Mouse (Mus musculus) liver, embryonic 12.5 days (tissue): ENCODE results near the gene Trappc6a. TPM values are rescaled to one million over a fixed set of nuclear protein-coding genes. Genes with fewer than 3 reads are reported as not detected.

Experiments
- ATAC-seq: fragments of 200-750 bp; cut with Nextera tagmentation; 2 replicates; pipeline ENCODE4 v1.8.0; 2017; ENCODE audit warnings: moderate number of reproducible peaks, mild to moderate bottlenecking, moderate library complexity
- H3K27ac ChIP-seq: fragments of 300-500 bp; sonication (generic); 2 replicates; pipeline ENCODE4 v1.5.1; 2016; ENCODE audit warnings: mild to moderate bottlenecking
- H3K27me3 ChIP-seq: fragments of 300-500 bp; sonication (generic); replicated peaks from 2 replicates; pipeline ENCODE4 v1.6.1; 2016; ENCODE audit warnings: mild to moderate bottlenecking, moderate library complexity
- H3K36me3 ChIP-seq: fragments of 300-500 bp; sonication (generic); 2 replicates; pipeline ENCODE4 v1.6.1; 2016; ENCODE audit warnings: mild to moderate bottlenecking, moderate library complexity
- H3K4me1 ChIP-seq: fragments of 300-500 bp; sonication (generic); 2 replicates; pipeline ENCODE4 v1.6.1; 2016
- H3K4me2 ChIP-seq: fragments of 300-500 bp; sonication (generic); 2 replicates; pipeline ENCODE4 v1.6.1; 2016; ENCODE audit warnings: mild to moderate bottlenecking, moderate library complexity
- H3K4me3 ChIP-seq: fragments of 300-500 bp; sonication (generic); 2 replicates; pipeline ENCODE4 v1.5.1; 2016; ENCODE audit warnings: mild to moderate bottlenecking, moderate library complexity
- H3K9ac ChIP-seq: fragments of 300-500 bp; sonication (generic); 2 replicates; pipeline ENCODE4 v1.6.1; 2016; ENCODE audit warnings: mild to moderate bottlenecking, moderate library complexity
- H3K9me3 ChIP-seq: fragments of 300-500 bp; sonication (generic); replicated peaks from 2 replicates; pipeline ENCODE4 v1.6.1; 2016; ENCODE audit warnings: mild to moderate bottlenecking, moderate library complexity
- WGBS: fragments of 180-500 bp; shearing (Covaris S2); methylation state at CpG from one replicate; pipeline ENCODE4 v1.1.7; 2016; ENCODE audit not compliant: insufficient replicate concordance; 5-methylcytosine and 5-hydroxymethylcytosine counted together
- polyA plus RNA-seq: library from polyadenylated mRNA; unstranded; fragments of >200 nt; fragmentation: Nextera tagmentation; extraction: Ambion mirVana; gene quantifications from 2 replicates; pipeline ENCODE4 v1.2.1, GENCODE M21; 2016

The Trappc6a gene
- polyA plus RNA-seq, 1 experiment from 2014 or later = 68.4 TPM

- peaks cover 17% of the 10 kb centered on the region; the same call in 1 of the 2 replicates for H3K27me3 ChIP-seq
- no peaks in the 10 kb centered on the region for H3K9me3 ChIP-seq
- H3K4me1 ChIP-seq = peaks cover 26% of the 10 kb centered on the region
- H3K4me2 ChIP-seq = no peak overlapping the region
- H3K4me3 ChIP-seq = no peak overlapping the region
- WGBS = 76% methylated on average over 25 of the region's 25 CpGs
- ATAC-seq = no peak
- H3K36me3 ChIP-seq = no peaks in the 10 kb centered on the region
- no peak overlapping the region for H3K9ac ChIP-seq
- no peak overlapping the region for H3K27ac ChIP-seq
These were observed 13.3 kb upstream of the Trappc6a start for GRCm38 (mm10) chr7:19494751-19495474.

DNA sequence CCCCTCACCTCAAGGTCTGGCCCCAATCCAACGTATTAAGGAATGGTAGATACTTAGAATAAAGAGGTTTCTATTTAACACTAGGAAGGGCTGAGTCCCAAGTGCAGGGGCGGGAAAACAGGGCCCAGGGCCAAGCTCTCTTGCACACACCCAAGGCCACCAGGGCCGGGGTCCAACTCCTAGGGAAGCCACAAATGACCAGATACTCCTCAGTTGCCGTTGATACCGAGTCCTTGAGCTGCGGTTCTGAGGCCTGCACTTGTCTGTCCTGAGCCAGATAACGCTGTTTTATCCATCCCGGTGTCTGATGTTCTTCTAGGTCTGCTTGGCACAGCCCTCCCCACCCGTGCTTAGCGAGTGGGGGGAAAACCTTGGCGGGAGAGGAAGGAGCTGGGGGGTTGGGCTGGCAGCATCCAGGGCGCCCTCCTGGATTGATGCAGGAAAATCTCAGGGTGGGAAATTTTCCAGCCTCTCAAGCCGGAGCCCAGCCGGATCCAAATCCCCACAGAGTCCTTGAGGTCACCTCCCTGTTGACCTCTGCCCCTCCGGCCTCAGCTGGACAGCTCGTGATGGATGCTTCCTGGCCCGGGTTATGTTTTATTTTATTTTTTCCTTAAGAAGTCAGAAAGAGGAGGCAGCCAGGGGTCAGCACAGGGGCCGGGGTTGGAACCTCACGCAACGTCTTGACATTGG lies 12.5 kb upstream of the Trappc6a start:
- Histone ChIP-seq H3K4me1 (peaks cover 29% of the 10 kb centered on the region), H3K9me3 (no peaks in the 10 kb centered on the region), H3K27me3 (peaks cover 14% of the 10 kb centered on the region; the same call in 1 of the 2 replicates), H3K4me3 (no peak overlapping the region), H3K4me2 (no peak overlapping the region), H3K36me3 (no peaks in the 10 kb centered on the region), H3K27ac (no peak overlapping the region; the same call in 1 of the 2 replicates), H3K9ac (no peak overlapping the region)
- WGBS = 50% methylated on average over 20 of the region's 20 CpGs
- no peak for ATAC-seq

DNA sequence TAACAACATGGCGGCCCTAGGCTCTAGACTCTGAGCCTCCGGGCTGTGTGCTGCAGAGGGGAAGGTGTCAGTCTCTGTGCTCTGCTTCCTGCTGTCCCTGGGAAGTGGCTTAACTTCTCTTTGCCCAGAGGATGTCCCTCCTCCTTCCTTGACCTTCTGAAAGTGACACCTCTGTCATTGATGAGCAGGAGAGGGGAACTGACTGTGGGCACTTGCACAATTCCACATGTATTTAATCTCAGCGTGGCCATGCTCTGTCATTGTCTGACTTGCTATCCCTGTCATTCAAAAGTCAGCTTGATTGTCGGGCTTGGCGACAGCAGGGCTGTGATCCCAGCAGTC lies 12.0 kb upstream of the Trappc6a start:
- H3K27me3 ChIP-seq = peaks cover 10% of the 10 kb centered on the region; the same call in 1 of the 2 replicates
- H3K4me3 ChIP-seq = no peak overlapping the region
- no peaks in the 10 kb centered on the region for H3K36me3 ChIP-seq
- no peak overlapping the region for H3K27ac ChIP-seq
- H3K4me1 ChIP-seq = peaks cover 29% of the 10 kb centered on the region
- no peaks in the 10 kb centered on the region for H3K9me3 ChIP-seq
- H3K9ac ChIP-seq = no peak overlapping the region
- WGBS = 50% methylated on average over 5 of the region's 5 CpGs
- ATAC-seq = no peak
- no peak overlapping the region for H3K4me2 ChIP-seq

- ATAC-seq = no peak
- peaks cover 24% of the 10 kb centered on the region for H3K4me1 ChIP-seq
- no peak overlapping the region for H3K27ac ChIP-seq
- H3K4me3 ChIP-seq = no peak overlapping the region
- no peaks in the 10 kb centered on the region for H3K36me3 ChIP-seq
- 58% methylated on average over 4 of the region's 4 CpGs for WGBS
- H3K9ac ChIP-seq = no peak overlapping the region
- H3K27me3 ChIP-seq = 0 out of 2 replicates have a peak, but pooled peaks cover 2% of the 10 kb centered on the region
- no peaks in the 10 kb centered on the region for H3K9me3 ChIP-seq
- no peak overlapping the region for H3K4me2 ChIP-seq
These were observed 9.9 kb upstream of the Trappc6a start for GRCm38 (mm10) chr7:19498326-19498725.

DNA sequence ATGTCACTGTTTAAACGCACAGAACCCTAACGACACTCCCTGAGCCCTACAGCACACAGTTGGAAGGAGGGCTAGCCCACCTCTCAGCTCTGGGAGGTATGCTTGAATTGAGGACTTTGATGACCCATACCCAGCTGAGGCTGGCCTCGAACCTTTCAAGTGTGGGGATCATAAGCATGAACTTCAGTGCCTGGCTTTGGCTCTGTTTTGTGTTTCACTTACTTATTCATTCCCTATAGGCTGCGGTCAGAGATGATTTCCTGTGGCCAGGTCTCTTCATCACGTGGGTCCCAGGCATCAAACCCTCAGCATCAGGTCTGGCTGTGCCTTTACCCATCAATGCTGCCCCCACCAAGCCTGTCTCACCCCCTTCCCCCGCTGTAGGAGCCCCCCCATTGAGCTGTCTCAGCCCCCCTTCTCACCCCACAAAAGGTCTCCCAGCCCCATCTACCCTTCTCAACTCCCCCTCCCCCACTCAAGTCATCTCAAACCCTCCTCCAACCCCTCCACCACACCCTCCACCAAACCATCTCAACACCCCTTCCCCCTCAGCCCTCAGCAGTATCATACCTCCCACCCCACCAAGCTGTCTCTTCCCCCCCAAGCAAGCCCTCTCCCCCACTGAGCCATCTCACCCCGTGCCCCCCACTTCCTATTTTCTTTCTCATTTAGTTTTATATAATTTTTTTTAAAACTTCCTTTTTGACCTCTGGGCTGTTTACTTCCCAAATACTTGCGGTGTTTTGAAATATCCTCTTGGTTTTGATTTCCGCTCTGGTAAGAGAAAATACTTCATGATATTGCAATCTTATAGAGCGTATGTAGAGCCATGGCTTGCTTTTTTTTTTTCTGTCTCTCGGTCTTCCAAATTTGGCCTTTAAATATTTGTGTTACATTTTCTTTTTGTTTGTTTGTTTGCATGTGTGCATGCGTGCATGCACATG lies 7.5 kb upstream of the Trappc6a start:
- H3K4me1 ChIP-seq = peaks cover 21% of the 10 kb centered on the region
- no peak overlapping the region for H3K27ac ChIP-seq
- no peaks in the 10 kb centered on the region for H3K27me3 ChIP-seq
- H3K9me3 ChIP-seq = no peaks in the 10 kb centered on the region
- no peak for ATAC-seq
- WGBS = 48% methylated on average over 12 of the region's 12 CpGs
- H3K36me3 ChIP-seq = no peaks in the 10 kb centered on the region
- H3K4me2 ChIP-seq = no peak overlapping the region
- no peak overlapping the region for H3K4me3 ChIP-seq
- H3K9ac ChIP-seq = no peak overlapping the region

DNA sequence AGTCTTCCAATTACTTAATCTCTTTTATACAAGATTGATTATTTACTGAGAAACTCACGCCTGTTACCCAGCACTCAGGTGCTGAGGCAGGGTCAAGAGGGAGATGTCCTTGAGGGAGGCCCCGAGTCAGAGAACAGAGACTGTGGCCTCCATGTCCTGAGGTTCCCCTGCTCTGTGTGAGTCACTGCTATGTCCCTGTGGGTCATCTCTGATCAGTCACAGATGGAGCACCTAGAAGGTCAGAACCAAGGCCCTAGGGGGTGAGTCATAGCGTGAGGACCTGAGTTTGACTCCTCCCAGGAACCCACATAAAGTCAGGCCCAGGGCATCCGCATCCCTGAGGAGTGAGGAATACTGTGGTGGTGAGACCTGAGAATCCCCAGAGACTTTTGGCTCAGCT lies 6.5 kb upstream of the Trappc6a start:
- Histone ChIP-seq H3K4me1 (peaks cover 22% of the 10 kb centered on the region), H3K9me3 (no peaks in the 10 kb centered on the region), H3K36me3 (no peaks in the 10 kb centered on the region), H3K27me3 (no peaks in the 10 kb centered on the region), H3K9ac (no peak overlapping the region), H3K4me3 (no peak overlapping the region), H3K27ac (no peak overlapping the region), H3K4me2 (no peak overlapping the region)
- 67% methylated on average over 4 of the region's 4 CpGs for WGBS
- ATAC-seq = no peak

GRCm38 (mm10) chr7:19503481-19504068 lies 4.6 kb upstream of the Trappc6a start:
- WGBS = 31% methylated on average over 5 of the region's 5 CpGs
- H3K4me2 ChIP-seq = no peak overlapping the region

DNA sequence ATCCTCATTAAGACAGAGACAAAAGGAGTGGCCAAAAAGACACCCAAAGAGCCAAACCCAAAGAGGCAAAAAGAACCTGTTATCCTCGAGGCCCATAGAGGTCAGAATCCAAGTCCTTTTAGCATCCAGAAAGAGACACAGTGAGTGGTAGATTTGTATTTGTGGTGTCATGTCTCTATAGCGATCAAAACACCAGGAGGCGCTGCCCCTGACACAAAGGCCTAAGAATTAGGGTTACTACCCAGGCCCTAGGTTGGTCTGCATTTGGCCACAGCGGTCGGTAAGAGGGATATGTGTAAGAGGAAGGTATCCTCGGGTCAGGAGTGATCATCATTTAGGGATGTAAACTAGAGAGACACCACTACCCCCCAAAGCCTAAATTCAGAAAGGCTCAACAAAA lies 1.9 kb upstream of the Trappc6a start:
- Histone ChIP-seq H3K4me2 (peak overlapping the region; percentile 99), H3K36me3 (peaks cover 4% of the 10 kb centered on the region), H3K4me1 (peaks cover 38% of the 10 kb centered on the region), H3K9me3 (no peaks in the 10 kb centered on the region), H3K9ac (no peak overlapping the region; the same call in 1 of the 2 replicates), H3K27ac (no peak overlapping the region), H3K27me3 (no peaks in the 10 kb centered on the region), H3K4me3 (peak overlapping the region; percentile 71)
- ATAC-seq = no peak
- WGBS = 26% methylated on average over 6 of the region's 6 CpGs

More at GRCm38 (mm10) chr7:19503481-19504068, 4.6 kb upstream of the Trappc6a start:
- Histone ChIP-seq H3K4me3 (no peak overlapping the region), H3K36me3 (no peaks in the 10 kb centered on the region), H3K4me1 (peaks cover 34% of the 10 kb centered on the region), H3K9me3 (no peaks in the 10 kb centered on the region), H3K9ac (no peak overlapping the region), H3K27me3 (no peaks in the 10 kb centered on the region), H3K27ac (no peak overlapping the region)
- ATAC-seq = no peak

GRCm38 (mm10) chr7:19506969-19507611 lies 1.1 kb upstream of the Trappc6a start:
- Histone ChIP-seq H3K36me3 (peaks cover 6% of the 10 kb centered on the region), H3K4me2 (peak overlapping the region; percentile 99), H3K4me3 (peak overlapping the region; percentile 71), H3K27ac (peak overlapping the region; percentile 84), H3K4me1 (peaks cover 38% of the 10 kb centered on the region), H3K9ac (peak overlapping the region; percentile 78), H3K9me3 (no peaks in the 10 kb centered on the region), H3K27me3 (no peaks in the 10 kb centered on the region)
- WGBS = under 1% methylated on average over 71 of the region's 71 CpGs
- ATAC-seq = no peak

DNA sequence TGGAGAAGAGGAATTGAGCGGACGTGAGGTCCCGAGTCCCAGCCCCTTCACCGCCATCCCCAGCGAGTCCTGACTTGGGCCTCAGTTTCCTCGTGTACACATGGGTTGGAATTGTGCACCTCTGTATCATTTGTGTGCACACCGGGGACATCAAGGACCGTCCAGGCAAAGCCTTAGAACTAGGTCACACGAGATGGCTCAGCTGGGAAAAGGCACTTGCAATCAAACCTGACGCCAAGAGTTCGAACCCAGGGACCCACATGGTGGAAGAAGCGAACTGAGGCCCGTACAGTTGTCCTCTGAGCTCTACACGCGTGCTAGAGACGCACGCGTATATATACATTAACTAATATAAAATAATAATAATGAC lies 598 bp upstream of the Trappc6a start:
- peaks cover 38% of the 10 kb centered on the region for H3K4me1 ChIP-seq
- H3K9ac ChIP-seq = peak overlapping the region; percentile 78
- H3K36me3 ChIP-seq = peaks cover 6% of the 10 kb centered on the region
- H3K27ac ChIP-seq = peak overlapping the region; percentile 84
- no peaks in the 10 kb centered on the region for H3K27me3 ChIP-seq
- H3K9me3 ChIP-seq = no peaks in the 10 kb centered on the region
- ATAC-seq = no peak
- 3% methylated on average over 18 of the region's 18 CpGs for WGBS
- H3K4me2 ChIP-seq = peak overlapping the region; percentile 99
- peak overlapping the region; percentile 71 for H3K4me3 ChIP-seq

GRCm38 (mm10) chr7:19508924-19509568 lies 851 bp downstream of the Trappc6a start:
- no peaks in the 10 kb centered on the region for H3K9me3 ChIP-seq
- H3K4me3 ChIP-seq = peak overlapping the region; percentile 71
- peak; percentile 56 for ATAC-seq
- peaks cover 6% of the 10 kb centered on the region for H3K36me3 ChIP-seq
- 4% methylated on average over 15 of the region's 15 CpGs for WGBS
- no peaks in the 10 kb centered on the region for H3K27me3 ChIP-seq
- peak overlapping the region; percentile 78 for H3K9ac ChIP-seq
- peak overlapping the region; percentile 84 for H3K27ac ChIP-seq
- peak overlapping the region; percentile 99 for H3K4me2 ChIP-seq
- peaks cover 33% of the 10 kb centered on the region for H3K4me1 ChIP-seq
